Mouse (Mus musculus) C2C12 (cell line): ENCODE results near the gene Chrna3.

Source experiments
- CTCF ChIP-seq: IDR thresholded peaks from one replicate; pipeline ENCODE4 v1.5.1; 2011; ENCODE audit not compliant: control insufficient read depth, insufficient read depth, insufficient read length
- MAX ChIP-seq: IDR thresholded peaks from one replicate; pipeline ENCODE4 v1.6.1; 2011; ENCODE audit warnings: mild to moderate bottlenecking, control low read depth

- no peak for TF ChIP-seq CTCF
- TF ChIP-seq MAX: no peak
Observed at GRCm38 (mm10) chr9:54994381-54994780, 32.0 kb downstream of the Chrna3 start.
